Mouse (Mus musculus): ENCODE data around the gene Ahcyl2. TPM values are rescaled to one million over a fixed set of nuclear protein-coding genes. Genes with fewer than 3 reads are reported as not detected.

The Ahcyl2 gene
- polyA plus RNA-seq, 1 experiment from 2014 or later: 22.3 TPM

- H3K27me3 ChIP-seq (replicated peaks; ENCODE audit: control insufficient read depth, insufficient read depth, low read length): no peaks in the 10 kb centered on the region
- H3K9me3 ChIP-seq (ENCODE audit: control insufficient read depth, low read length): no peaks in the 10 kb centered on the region
- no peak overlapping the region for H3K9ac ChIP-seq (ENCODE audit: low read depth, low read length)
- WGBS: 55% methylated on average over 2 of the region's 2 CpGs
- no peaks in the 10 kb centered on the region for H3K36me3 ChIP-seq (ENCODE audit: control insufficient read depth, insufficient read depth, low read length)
- H3K4me2 ChIP-seq (ENCODE audit: low read length): no peak overlapping the region
- H3K4me1 ChIP-seq (ENCODE audit: control insufficient read depth, insufficient read depth, low read depth, low read length): 0 out of 2 replicates have a peak, but pooled peaks cover 2% of the 10 kb centered on the region
- ATAC-seq: no peak
- no peak overlapping the region for H3K27ac ChIP-seq (ENCODE audit: low read depth, low read length)
- H3K4me3 ChIP-seq (ENCODE audit: low read length): no peak overlapping the region
These were observed 82.9 kb downstream of the Ahcyl2 start for GRCm38 (mm10) chr6:29850747-29851146.

- Histone ChIP-seq H3K27me3 (replicated peaks; ENCODE audit: control insufficient read depth, insufficient read depth, low read length) (no peaks in the 10 kb centered on the region), H3K36me3 (ENCODE audit: control insufficient read depth, insufficient read depth, low read length) (no peaks in the 10 kb centered on the region), H3K9me3 (ENCODE audit: control insufficient read depth, low read length) (no peaks in the 10 kb centered on the region), H3K9ac (ENCODE audit: low read depth, low read length) (no peak overlapping the region), H3K27ac (ENCODE audit: low read depth, low read length) (no peak overlapping the region), H3K4me1 (ENCODE audit: control insufficient read depth, insufficient read depth, low read depth, low read length) (0 out of 2 replicates have a peak, but pooled peaks cover 2% of the 10 kb centered on the region), H3K4me2 (ENCODE audit: low read length) (no peak overlapping the region), H3K4me3 (ENCODE audit: low read length) (no peak overlapping the region)
- ATAC-seq: no peak
- 85% methylated on average over 3 of the region's 3 CpGs for WGBS
These were observed 84.1 kb downstream of the Ahcyl2 start for GRCm38 (mm10) chr6:29851873-29852272.

GRCm38 (mm10) chr6:29853213-29853899 is 85.5 kb downstream of the Ahcyl2 start:
- Histone ChIP-seq H3K9ac (ENCODE audit: low read depth, low read length) (peak overlapping the region; percentile 53), H3K4me3 (ENCODE audit: low read length) (no peak overlapping the region), H3K27ac (ENCODE audit: low read depth, low read length) (peak overlapping the region; percentile 36; the same call in 1 of the 2 replicates), H3K9me3 (ENCODE audit: control insufficient read depth, low read length) (no peaks in the 10 kb centered on the region), H3K4me1 (ENCODE audit: control insufficient read depth, insufficient read depth, low read depth, low read length) (0 out of 2 replicates have a peak, but pooled peaks cover 2% of the 10 kb centered on the region), H3K4me2 (ENCODE audit: low read length) (peak overlapping the region; percentile 1; the same call in 1 of the 2 replicates), H3K36me3 (ENCODE audit: control insufficient read depth, insufficient read depth, low read length) (no peaks in the 10 kb centered on the region), H3K27me3 (replicated peaks; ENCODE audit: control insufficient read depth, insufficient read depth, low read length) (no peaks in the 10 kb centered on the region)
- WGBS: 42% methylated on average over 12 of the region's 12 CpGs
- peak; percentile 83 for ATAC-seq

DNA sequence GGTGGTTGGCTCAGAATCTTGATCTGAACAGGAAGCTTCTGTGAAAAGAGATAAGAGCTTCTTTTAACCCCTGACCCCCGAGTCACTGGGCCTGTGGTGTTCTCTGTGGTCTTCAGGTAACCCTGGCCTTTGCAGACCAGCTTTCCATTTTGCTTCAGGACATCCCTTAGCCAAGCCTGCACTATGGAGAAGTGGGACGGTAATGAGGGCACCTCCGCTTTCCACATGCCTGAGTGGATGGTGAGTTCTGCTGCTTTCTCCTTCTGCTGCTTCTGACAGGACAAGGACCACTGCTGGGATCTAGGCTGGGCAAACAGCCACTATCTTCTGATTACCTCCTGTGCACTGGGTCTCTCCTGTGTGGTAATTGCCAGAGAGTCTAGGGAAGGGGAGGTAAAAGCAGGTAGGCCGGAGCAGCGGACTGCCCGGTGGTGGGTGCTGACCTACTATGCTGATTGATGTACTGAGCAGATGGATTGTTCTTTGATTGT is 86.1 kb downstream of the Ahcyl2 start:
- Histone ChIP-seq H3K4me3 (ENCODE audit: low read length) (no peak overlapping the region), H3K27ac (ENCODE audit: low read depth, low read length) (no peak overlapping the region), H3K9me3 (ENCODE audit: control insufficient read depth, low read length) (no peaks in the 10 kb centered on the region), H3K27me3 (replicated peaks; ENCODE audit: control insufficient read depth, insufficient read depth, low read length) (no peaks in the 10 kb centered on the region), H3K4me2 (ENCODE audit: low read length) (no peak overlapping the region), H3K9ac (ENCODE audit: low read depth, low read length) (no peak overlapping the region; the same call in 1 of the 2 replicates), H3K36me3 (ENCODE audit: control insufficient read depth, insufficient read depth, low read length) (no peaks in the 10 kb centered on the region), H3K4me1 (ENCODE audit: control insufficient read depth, insufficient read depth, low read depth, low read length) (0 out of 2 replicates have a peak, but pooled peaks cover 2% of the 10 kb centered on the region)
- ATAC-seq: peak; percentile 42; the same call in 1 of the 2 replicates
- WGBS: 92% methylated on average over 6 of the region's 6 CpGs

- no peak overlapping the region for H3K4me2 ChIP-seq (ENCODE audit: low read length)
- H3K4me3 ChIP-seq (ENCODE audit: low read length): no peak overlapping the region
- no peaks in the 10 kb centered on the region for H3K4me1 ChIP-seq (ENCODE audit: control insufficient read depth, insufficient read depth, low read depth, low read length)
- H3K9me3 ChIP-seq (ENCODE audit: control insufficient read depth, low read length): no peaks in the 10 kb centered on the region
- no peaks in the 10 kb centered on the region; the same call in 1 of the 2 replicates for H3K36me3 ChIP-seq (ENCODE audit: control insufficient read depth, insufficient read depth, low read length)
- no peak overlapping the region for H3K27ac ChIP-seq (ENCODE audit: low read depth, low read length)
- H3K9ac ChIP-seq (ENCODE audit: low read depth, low read length): no peak overlapping the region
- H3K27me3 ChIP-seq (replicated peaks; ENCODE audit: control insufficient read depth, insufficient read depth, low read length): no peaks in the 10 kb centered on the region
- 81% methylated on average over 6 of the region's 6 CpGs for WGBS
- no peak for ATAC-seq
These were observed 90.8 kb downstream of the Ahcyl2 start for GRCm38 (mm10) chr6:29858619-29859018.

DNA sequence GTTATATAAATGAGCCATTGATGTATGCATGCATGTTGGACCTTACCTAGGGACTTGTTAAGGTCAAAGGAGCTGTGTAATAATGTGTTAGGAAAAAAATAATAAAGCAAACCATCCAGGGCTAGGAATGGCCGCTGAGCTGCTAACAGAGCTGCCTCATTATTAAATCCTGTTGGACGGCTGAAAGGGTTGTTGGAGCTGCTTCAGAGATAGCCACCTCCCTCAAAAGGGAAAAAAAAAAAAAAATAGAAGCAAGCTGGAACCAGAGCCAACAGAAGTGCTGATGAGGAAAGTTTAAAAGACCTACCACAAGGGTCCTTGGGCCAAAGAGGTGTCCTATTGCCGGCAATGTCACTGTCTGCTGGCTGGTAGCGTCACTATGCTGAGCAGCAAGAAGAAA is 91.5 kb downstream of the Ahcyl2 start:
- ATAC-seq: no peak
- no peak overlapping the region for H3K4me3 ChIP-seq (ENCODE audit: low read length)
- no peaks in the 10 kb centered on the region for H3K9me3 ChIP-seq (ENCODE audit: control insufficient read depth, low read length)
- no peaks in the 10 kb centered on the region for H3K27me3 ChIP-seq (replicated peaks; ENCODE audit: control insufficient read depth, insufficient read depth, low read length)
- H3K27ac ChIP-seq (ENCODE audit: low read depth, low read length): no peak overlapping the region
- 68% methylated on average over 4 of the region's 4 CpGs for WGBS
- H3K4me2 ChIP-seq (ENCODE audit: low read length): no peak overlapping the region
- H3K4me1 ChIP-seq (ENCODE audit: control insufficient read depth, insufficient read depth, low read depth, low read length): no peaks in the 10 kb centered on the region
- no peaks in the 10 kb centered on the region; the same call in 1 of the 2 replicates for H3K36me3 ChIP-seq (ENCODE audit: control insufficient read depth, insufficient read depth, low read length)
- H3K9ac ChIP-seq (ENCODE audit: low read depth, low read length): no peak overlapping the region

DNA sequence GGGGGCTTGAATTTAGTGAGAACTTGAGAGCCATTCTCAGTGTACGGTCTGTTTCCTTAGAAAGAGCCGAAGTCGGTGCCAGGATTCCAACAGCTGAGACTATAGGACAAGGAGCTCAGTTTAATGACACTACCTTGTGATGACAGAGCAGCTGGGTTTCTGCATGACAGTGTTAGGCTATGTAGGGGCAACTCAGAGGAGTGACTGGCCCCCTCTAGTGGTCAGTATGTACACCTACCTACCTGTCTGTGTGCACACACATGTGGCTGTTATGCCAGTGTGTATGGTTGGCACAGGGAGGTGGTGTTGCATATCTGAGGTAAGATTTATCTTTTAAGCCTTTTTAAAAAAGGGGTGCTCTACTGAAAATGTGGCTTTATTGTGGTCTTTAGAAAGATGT is 92.4 kb downstream of the Ahcyl2 start:
- Histone ChIP-seq H3K36me3 (ENCODE audit: control insufficient read depth, insufficient read depth, low read length) (no peaks in the 10 kb centered on the region; the same call in 1 of the 2 replicates), H3K4me2 (ENCODE audit: low read length) (no peak overlapping the region), H3K4me1 (ENCODE audit: control insufficient read depth, insufficient read depth, low read depth, low read length) (no peaks in the 10 kb centered on the region), H3K27ac (ENCODE audit: low read depth, low read length) (no peak overlapping the region), H3K27me3 (replicated peaks; ENCODE audit: control insufficient read depth, insufficient read depth, low read length) (no peaks in the 10 kb centered on the region), H3K9ac (ENCODE audit: low read depth, low read length) (no peak overlapping the region), H3K4me3 (ENCODE audit: low read length) (no peak overlapping the region), H3K9me3 (ENCODE audit: control insufficient read depth, low read length) (no peaks in the 10 kb centered on the region)
- ATAC-seq: no peak
- WGBS: 87% methylated on average over 3 of the region's 3 CpGs

DNA sequence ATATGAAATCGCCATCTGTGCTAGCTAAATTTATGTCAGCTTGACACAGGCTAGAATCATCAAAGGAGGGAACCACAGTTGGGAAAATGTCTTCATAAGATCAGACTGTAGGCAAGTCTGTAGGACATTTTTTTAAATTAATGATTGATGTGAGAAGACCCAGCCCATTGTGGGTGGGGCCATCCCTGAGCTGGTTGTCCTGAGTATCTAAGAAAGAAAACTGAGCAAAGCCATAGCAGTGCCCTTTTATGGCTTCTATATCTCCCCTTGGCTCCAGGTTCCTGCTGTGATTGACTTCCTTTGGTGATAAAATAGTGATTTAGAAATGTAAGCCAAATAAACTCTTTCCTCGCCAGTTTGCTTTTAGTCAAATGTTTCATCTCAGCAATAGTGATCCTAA is 97.1 kb downstream of the Ahcyl2 start:
- no peaks in the 10 kb centered on the region for H3K9me3 ChIP-seq (ENCODE audit: control insufficient read depth, low read length)
- no peaks in the 10 kb centered on the region for H3K4me1 ChIP-seq (ENCODE audit: control insufficient read depth, insufficient read depth, low read depth, low read length)
- H3K27me3 ChIP-seq (replicated peaks; ENCODE audit: control insufficient read depth, insufficient read depth, low read length): no peaks in the 10 kb centered on the region
- no peak overlapping the region for H3K9ac ChIP-seq (ENCODE audit: low read depth, low read length)
- H3K4me3 ChIP-seq (ENCODE audit: low read length): no peak overlapping the region
- H3K27ac ChIP-seq (ENCODE audit: low read depth, low read length): no peak overlapping the region
- WGBS: 99% methylated on average over 2 of the region's 2 CpGs
- no peak for ATAC-seq
- H3K36me3 ChIP-seq (ENCODE audit: control insufficient read depth, insufficient read depth, low read length): no peaks in the 10 kb centered on the region; the same call in 1 of the 2 replicates
- H3K4me2 ChIP-seq (ENCODE audit: low read length): no peak overlapping the region

- H3K9me3 ChIP-seq (ENCODE audit: control insufficient read depth, low read length): no peaks in the 10 kb centered on the region
- H3K9ac ChIP-seq (ENCODE audit: low read depth, low read length): no peak overlapping the region
- no peaks in the 10 kb centered on the region for H3K27me3 ChIP-seq (replicated peaks; ENCODE audit: control insufficient read depth, insufficient read depth, low read length)
- WGBS: 69% methylated on average over 9 of the region's 9 CpGs
- no peak for ATAC-seq
- H3K36me3 ChIP-seq (ENCODE audit: control insufficient read depth, insufficient read depth, low read length): peaks cover 3% of the 10 kb centered on the region
- no peak overlapping the region for H3K4me2 ChIP-seq (ENCODE audit: low read length)
- no peaks in the 10 kb centered on the region for H3K4me1 ChIP-seq (ENCODE audit: control insufficient read depth, insufficient read depth, low read depth, low read length)
- H3K27ac ChIP-seq (ENCODE audit: low read depth, low read length): no peak overlapping the region
- H3K4me3 ChIP-seq (ENCODE audit: low read length): no peak overlapping the region
These were observed 99.3 kb downstream of the Ahcyl2 start for GRCm38 (mm10) chr6:29866935-29867724.

All from hindbrain, embryonic 16.5 days (tissue).